Mouse (Mus musculus): ENCODE measurements around the gene Dnajc16.

DNA sequence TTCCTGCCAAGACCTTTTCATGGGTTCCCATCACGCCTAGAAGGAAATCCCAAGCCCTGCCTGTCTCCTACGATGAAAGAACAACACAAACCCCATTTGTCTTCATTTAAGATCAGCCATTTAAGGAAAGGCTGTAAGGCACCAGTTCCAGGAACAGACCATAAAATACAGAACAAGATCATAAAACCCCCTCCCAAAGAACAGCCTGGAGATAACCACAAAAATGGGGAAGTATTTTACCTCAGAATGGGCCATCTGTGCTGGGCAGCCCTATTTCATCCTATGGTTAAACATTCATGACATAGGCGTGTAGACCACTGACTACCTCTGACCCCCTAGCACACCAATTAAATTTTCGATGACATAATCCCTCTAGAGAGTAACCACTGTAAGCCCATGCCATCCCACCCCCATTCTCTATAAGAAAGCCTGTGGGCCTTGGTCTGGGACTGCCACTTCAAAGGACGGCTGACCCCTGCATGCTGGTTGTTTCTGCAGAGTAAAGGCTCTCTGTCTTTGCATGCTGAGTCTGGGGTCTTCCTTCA is 77.1 kb downstream of the Dnajc16 start:
- no peak for TF ChIP-seq CTCF (IDR thresholded peaks at IDR 0.05; ENCODE audit: low read depth, low read length)
- no peak for TF ChIP-seq POLR2A (IDR thresholded peaks at IDR 0.05; ENCODE audit: borderline replicate concordance, low read depth, low read length)
